Mouse (Mus musculus) kidney, postnatal 4 days (tissue): ENCODE data around the gene Polr2h.
"Not testable (repeated sequence)": the region's sequence is repeated elsewhere in the genome, so short reads cannot be mapped to it uniquely, and the experiment has no call there.

Experiments
- DNase-seq, 2 experiments: peaks; one replicate each; pipeline ENCODE4 v3.0.0; 2021; ENCODE audit warnings: mixed read lengths in 2 of 2

Gene Polr2h

DNA sequence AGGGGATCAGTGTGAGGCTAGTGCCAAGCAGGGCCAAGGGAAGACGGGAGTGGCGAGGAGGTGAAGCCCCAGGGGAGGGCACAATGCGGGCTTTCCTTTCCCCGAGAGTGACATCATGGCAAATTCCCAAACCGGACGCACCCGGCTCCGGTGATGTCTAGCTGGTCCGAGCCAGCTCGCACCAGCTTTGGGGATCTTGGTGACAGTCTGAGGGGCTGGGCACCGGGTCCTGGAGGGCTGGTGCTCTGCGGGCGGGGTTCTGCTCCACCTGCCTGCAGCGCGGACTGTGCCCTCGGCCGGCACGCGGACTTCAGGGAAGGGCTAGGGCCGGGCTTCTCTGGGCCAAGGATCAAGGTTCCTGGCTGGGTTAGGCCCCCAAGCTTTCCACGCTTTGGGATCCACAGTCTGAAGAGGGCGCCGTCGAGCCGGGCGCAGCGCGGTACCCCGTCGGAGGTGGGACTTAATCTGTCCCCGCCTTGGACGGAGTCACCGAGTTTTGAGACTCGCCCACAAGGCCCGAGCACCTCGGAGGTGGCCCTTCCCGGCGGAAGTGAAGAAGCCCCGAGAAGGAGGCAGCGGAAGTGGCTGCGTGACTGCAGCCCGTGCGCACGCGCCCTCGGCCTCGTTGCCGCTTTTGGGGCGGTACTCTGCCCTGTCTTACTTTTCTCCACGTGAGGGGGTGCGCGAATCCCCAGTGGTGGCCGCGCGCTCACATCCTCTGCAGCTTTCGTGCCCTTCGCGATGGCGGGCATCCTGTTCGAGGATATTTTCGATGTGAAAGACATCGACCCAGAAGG lies at the start of gene Polr2h, which contains the start of gene Clcn2:
TSS of gene Polr2h (plus strand) at position 485 of the 797 bp plus-strand sequence.
TSS of gene Clcn2 (minus strand) at position 566 of the 797 bp plus-strand sequence.
- peak; percentile 97 to 98 for DNase-seq

DNA sequence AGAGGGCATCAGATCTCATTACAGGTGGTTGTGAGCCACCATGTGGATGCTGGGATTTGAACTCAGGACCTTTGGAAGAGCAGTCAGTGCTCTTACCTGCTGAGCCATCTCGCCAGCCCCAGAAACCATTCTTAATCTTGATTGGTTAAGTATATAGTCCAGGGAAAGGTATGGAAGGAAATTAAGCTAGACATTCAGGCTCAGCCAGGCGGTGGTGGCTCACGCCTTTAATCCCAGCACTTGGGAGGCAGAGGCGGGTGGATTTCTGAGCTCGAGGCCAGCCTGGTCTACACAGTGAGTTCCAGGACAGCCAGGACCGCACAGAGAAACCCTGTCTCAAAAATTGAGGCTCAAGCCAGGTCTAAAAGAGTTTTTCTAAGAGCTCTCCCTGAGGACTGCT lies 49.5 kb upstream of the Polr2h start, which contains the start of gene Eif4g1:
TSS of gene Eif4g1 (plus strand) at position 301 of the 400 bp plus-strand sequence.
- not testable (repeated sequence) for DNase-seq

DNA sequence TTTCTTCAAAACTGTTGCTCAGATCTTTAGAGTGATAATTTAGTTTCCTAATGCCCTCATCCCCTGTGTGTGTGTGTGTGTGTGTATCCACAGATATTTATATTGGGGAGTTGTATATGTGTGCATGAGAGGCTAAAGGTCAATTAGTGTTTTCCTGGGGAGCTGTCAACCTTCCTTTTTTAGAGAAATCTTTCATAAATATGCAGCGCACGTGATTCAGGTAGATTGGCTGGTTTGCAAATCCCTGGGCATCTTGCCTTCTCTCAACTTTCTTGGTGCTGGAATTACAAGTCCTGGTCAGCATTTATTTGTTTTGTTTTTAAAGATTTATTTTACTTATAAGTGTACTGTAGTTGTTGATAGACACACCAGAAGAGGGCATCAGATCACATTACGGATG lies 47.2 kb upstream of the Polr2h start:
- DNase-seq: no peak

DNA sequence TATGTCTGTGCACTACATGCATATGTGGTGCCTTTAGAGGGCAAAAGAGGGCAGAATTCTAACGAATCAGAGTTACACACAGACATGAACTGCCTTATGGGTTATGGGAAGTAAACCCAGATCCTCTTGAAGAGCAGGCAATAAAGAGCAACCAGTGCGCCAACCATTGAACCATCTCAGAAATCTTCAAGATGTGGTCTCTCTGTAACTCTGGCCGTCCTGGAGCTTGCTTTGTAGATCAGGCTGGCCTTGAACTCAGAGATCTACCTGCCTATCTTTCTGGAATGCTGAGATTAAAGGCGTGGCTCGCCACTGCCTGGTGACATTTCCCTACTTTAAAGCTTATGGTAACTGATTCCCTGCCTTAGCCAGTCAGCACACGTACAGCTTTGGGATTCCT lies 45.6 kb upstream of the Polr2h start:
- peak in 1 of 2 experiments; percentile 13 for DNase-seq

DNA sequence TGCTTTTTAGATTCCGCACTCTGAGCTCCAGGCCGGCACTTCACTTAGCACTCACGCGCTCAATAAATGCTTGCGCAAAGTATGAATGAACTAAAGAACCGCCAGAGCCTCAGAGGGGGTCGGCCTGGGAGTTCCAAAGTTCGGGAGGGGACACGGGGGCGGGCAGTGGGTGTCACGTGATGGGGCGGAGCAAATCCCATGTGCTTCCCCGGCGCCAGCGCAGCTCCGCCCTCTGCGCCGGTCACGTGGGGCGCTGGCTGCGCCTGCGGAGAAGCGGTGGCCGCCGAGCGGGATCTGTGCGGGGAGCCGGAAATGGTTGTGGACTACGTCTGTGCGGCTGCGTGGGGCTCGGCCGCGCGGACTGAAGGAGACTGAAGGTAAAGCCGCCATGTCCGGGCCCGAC lies 45.0 kb upstream of the Polr2h start:
- peak; percentile 98 to 99 for DNase-seq

DNA sequence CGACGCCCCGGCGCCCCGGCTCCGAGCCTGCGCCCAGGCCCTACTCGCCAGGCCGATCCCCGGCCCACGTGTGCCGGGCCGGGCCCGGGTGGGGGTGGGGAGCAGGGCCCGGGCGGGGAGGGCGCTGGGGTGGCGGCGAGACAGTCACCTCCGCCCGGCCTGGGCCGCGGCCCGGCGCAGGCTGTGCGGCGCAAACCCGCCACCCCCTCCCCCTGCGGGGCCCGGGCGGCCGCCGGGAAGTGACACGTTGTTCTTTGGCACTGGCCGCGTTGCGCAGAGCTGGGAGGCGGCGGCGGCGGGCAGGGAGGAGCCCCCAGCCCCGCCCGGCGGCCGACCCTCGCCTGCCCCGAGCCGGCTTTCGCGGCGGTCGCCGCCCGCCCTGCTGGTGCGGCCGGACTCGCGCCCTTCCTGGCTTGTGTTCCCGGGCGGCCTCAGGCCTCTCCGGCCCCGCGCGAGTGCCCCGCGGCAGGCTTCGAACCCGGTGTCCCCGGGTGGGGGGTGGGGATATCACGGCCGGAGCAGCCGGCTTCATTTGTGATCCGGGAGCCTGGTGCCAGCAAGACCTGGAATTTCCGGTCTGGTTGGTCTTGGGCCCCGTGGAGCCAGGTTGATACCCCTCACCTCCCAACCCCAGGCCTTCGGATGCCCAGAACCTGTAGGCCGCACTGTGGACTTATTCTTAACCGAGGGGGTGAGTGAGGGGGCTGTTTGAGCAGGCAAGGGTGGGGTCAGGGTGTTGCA lies 44.3 kb upstream of the Polr2h start:
- peak; percentile 72 to 85 for DNase-seq

DNA sequence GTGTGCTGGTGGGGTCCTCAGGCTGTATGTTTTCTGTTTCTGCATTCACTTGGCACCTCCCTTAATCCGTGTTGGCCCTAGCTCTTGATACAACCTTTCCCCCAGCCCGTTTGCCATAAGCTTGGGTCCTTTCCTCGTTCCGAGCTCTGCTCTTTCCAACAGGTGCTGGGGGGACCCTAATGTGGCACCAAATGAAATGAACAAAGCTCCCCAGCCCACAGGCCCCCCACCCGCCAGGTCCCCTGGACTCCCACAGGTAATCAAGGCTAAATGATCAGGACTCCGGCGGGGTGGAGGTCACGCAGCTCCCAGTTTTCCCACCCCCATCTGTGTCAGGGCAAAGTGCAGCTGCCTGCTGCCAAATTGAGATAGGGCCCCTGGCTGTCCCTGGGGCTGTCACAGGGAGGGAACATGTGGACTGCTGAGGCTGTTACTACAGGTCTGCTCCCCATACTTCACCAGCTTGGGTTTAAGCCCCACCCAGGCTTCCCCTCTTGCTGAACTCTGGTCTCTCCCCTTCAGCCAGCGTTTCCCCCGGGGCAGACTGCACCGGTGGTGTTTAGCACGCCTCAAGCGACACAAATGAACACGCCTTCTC lies 43.7 kb upstream of the Polr2h start:
- peak; percentile 39 to 57 for DNase-seq

DNA sequence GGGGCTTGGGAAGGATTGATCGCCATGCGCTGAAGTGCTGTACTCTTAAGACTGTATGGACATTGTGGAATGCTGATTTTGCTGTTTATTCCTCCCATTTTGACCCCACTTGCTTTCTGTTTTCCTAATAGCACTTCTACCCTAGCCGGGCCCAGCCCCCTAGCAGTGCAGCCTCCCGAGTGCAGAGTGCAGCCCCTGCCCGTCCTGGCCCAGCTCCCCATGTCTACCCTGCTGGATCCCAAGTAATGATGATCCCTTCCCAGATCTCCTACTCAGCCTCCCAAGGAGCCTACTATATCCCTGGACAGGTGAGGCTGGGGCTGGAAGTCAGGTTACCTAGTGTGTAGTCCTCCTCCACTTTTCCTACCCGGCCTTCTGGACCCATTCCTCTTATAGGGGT lies 42.3 kb upstream of the Polr2h start:
- no peak for DNase-seq

DNA sequence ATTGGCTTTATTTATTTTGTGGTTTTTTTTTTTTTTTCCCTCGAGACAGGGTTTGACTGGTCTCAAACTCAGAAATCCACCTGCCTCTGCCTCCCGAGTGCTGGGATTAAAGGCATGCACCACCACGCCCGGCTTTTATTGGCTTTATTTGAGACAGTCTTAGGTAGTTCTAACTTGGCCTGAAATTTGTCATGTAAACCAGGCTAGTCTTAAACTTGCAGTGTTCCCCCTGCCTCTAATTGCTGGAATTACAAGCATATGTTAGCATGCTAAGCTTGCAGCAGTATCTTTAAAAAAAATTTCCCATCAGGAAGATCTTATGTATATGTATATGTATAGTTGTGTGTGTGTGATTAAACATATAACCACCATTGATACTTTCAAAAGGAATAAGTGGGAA lies 40.8 kb upstream of the Polr2h start:
- DNase-seq: no peak

DNA sequence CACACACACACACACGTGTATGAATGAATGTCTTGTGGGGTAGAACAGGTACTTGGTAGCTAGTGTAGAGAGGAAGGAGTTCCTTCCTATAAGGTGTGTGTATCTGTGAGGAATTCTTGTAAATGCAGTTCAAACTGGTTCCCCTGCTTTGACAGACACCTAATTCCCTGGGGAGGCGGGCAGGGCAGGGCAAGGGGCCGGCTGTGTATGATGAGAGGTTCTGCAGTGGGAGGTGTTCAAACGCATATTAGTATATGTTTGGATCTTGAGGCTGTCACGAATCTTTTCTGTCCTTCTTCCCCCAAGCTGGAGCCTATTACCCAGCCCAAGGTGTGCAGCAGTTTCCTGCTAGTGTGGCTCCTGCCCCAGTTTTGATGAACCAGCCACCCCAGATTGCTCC lies 40.1 kb upstream of the Polr2h start:
- no peak for DNase-seq

DNA sequence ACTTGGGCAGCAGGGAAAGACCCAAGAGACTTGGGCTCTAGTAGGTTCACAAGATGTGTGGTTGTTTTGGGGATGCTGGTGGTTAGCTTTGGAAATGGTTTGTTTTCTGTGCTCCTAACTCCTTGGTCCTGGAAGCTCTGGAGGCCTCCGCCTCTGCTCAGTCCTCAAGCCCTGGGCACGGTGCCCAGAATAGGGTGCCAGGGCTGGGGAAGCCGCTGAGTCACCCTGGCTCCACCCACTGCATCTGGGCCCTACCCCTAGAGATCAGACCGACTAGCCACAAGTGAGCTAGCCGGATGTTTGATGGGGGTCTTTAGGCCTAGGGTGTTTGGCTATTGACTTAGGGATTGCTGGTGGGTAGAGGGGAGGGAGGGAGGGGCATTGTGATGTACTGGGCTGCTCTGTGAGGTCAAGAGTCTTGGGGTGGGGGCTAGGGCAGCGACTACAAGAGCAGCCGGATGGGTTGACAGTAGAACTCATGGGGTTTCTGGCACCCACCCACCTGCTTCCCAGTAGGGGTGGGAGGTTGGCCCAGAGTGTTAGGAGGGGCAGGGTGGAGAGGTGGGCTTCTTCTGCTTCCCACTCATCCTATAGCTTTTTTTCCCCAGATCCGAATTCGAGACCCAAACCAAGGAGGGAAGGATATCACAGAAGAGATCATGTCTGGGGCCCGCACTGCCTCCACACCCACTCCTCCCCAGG lies 39.3 kb upstream of the Polr2h start:
- DNase-seq: peak; percentile 58 to 73

DNA sequence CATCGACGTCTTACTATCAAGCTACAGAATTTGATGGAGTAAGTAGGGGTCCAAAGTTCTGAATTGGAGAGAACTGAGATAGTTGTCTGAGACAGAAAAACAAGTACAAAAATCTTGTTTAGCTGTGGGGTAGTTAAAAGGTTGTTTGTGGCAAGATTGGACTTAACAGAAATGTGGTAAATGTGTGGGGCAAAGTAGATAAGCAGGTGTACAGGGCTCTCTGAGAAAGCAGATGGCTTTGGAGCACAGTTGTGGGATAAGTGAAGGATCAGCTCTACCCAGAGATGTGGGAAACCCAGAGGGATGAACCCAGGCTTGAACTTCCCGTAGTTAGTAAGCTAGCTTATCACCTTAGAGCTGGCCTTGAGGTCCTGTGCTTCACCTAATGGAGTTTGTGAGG lies 26.7 kb upstream of the Polr2h start:
- DNase-seq: no peak

DNA sequence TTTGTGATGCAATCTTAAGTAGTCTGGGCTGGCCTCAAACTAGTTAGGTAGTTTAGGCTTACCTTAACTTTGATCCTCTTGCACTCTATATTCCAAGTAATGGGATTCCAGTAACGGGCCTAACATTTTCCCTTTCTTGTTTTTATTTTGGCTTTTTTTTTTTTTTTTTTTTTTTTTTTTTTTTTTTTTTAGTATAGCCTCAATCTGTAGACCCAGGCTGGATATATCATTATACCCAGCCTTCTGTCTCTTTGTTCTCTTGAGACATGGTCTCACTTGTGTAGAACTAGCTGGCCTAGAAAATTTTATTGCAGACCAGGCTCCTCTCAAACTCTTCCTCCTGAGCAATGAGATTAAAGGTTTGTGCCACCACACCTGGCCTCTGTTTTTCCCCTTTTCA lies 25.8 kb upstream of the Polr2h start:
- DNase-seq: no peak

DNA sequence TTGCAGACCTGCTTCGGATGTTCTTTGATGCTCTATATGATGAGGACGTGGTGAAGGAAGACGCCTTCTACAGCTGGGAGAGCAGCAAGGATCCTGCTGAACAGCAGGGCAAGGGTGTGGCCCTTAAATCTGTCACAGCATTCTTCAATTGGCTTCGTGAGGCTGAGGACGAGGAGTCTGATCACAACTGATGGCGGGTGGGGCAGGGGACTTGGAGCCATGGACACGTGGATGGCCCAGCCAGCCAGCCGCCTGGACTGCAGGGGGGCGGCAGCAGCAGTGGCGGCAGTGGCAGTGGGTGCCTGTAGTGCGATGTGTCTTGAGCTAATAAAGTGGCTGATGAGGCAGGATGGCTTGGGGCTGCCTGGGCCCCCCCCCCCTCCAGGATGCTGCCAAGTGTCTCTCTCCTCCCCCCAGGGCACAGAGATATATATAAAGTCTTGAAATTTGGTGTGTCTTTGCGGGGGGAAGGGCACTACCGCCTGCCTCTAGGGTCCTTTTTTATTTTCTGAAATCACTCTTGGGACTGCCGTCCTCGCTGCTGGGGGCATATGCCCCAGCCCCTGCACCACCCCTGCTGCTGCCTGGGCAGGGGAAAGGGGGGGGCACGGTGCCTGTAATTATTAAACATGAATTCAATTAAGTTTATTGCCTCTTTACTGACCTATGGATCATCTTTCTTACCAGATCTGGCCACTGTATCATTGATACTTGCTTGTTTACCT lies 25.1 kb upstream of the Polr2h start:
- no peak for DNase-seq

DNA sequence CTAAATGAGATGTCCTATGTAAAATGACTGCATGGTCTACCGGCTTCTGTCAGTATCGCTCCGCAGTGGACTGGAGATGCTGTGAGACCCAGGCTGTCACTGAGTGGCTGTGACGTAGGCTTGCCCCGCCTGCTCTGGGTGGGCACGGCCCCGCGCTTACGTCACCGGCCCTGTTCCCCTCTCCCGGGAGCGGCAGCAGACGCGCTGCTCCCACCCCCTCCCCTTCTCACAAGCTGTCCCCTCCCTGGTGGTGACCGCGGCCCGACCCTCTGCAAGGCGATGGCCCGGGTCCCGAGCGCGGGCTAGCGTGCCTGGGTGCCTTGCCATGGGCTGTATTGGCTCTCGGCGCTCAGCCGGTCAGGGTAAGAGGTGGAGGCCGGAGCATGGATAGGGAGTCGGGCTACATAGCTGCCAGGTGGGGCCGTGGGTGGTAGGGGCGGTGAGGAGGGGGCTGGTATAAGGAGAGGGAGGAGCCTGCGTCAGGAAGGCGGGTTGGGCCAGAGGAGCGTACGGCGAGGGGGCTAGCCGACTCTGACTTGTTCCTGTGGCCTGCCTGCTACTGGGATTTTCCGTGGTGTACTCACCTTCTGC lies 24.3 kb upstream of the Polr2h start, which contains the start of gene Fam131a:
TSS of gene Fam131a (plus strand) at position 131 of the 591 bp plus-strand sequence.
- peak; percentile 94 for DNase-seq

DNA sequence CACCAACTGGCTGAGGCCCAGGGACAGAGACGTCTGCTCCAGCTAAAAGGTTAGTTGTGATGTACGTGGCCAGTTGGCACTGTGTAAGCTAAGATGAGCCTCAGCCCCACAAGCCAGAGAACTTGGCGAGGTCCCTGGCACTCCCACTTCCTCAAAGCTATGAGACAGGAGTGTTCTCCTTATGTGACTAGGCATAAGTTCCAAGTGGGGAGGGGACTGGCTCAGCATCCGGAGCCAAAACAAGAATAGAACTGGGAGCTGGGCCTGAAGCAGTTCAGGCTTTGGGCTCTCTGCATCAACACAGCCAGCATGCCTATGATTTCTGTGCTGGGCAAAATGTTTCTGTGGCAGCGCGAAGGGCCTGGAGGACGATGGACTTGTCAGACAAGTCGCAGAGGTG lies 22.7 kb upstream of the Polr2h start:
- DNase-seq: peak; percentile 31 to 51

DNA sequence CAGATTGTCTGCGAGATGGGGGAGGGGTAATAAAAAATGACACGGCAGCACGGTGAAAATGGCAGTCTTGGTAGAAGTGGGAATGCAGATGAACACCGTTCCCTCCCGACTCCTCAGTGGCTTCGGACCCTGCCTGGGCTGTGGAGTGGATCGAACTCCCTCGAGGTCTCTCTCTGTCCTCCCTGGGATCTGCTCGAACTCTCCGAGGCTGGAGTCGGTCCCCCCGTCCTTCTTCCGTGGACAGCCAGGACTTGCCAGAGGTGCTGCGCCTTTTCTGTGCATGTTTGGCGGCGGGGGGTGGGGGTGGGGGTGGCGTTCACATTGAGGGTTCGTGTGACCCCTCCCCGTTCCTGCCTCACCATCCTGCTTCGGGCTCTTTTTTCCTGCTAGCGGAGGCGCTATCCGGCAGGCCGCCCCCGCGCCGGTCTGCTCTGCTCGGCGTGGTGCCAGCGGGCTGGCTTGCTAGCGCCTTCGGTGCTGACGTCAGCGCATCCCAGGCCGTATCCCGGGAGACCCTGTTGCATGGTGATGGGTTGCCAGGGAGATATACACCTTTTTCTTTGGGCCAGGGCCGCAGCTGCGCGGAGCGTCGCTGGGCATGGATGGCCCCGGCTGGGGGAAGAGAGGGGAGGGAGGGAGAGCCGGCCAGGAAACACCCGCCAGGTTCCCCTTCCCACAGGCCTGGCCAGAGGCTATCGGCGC lies 21.7 kb upstream of the Polr2h start:
- DNase-seq: peak; percentile 90 to 94

DNA sequence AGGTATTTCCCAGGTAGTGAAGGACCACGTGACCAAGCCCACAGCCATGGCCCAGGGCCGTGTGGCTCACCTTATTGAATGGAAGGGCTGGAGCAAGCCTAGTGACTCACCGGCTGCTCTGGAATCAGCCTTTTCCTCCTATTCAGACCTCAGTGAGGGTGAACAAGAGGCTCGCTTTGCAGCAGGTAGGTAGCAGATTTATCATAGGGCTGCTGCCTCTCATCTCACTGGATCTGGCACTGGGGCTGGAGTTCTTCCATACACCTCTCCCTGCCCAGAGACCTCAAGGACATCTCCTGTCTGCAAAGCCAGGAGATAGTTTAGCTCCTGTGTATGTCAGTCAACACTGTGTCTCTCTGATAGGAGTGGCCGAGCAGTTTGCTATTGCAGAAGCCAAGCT lies 18.2 kb upstream of the Polr2h start:
- DNase-seq: no peak

DNA sequence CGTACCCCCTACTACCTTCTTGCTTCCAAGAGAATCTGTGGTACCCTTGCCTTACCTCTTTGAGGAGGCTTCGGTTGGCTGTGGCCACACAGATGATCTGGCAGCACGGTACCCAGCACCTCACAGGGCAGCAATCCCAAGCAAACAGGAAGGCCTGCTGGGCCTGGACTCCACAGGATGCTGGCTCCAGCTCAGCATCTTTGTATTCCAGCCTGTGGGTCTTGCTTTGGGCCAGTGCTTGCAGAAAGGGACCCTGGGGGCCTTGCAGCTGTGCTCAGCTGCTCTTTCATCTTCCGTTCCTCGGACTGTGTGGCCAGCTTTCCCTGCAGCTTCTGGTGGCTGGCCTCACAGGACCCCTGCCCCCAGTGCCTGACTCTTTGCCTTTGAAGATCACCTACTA lies 17.4 kb upstream of the Polr2h start:
- no peak for DNase-seq

DNA sequence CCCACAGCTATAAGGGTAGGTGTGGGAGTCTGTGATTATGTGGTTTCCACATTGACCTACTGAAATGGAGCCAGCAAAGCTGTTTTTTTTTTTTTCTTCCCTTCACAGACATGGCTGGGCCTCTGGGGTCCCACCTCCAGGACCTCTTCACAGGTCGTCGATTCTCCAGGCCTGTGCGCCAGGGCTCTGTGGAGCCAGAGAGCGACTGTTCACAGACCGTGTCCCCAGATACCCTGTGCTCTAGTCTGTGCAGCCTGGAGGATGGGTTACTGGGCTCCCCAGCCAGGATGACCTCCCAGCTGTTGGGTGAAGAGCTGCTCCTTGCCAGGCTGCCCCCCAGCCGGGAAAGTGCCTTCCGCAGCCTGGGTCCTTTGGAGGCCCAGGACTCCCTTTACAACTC lies 16.1 kb upstream of the Polr2h start:
- no peak for DNase-seq
